Mouse (Mus musculus) B cell, adult (primary cell): ENCODE measurements around the gene Syt9. TPM values are rescaled to one million over a fixed set of nuclear protein-coding genes. Genes with fewer than 3 reads are reported as not detected.

Experiments
- total RNA-seq: library from RNA; stranded (reverse); gene quantifications from 4 replicates; pipeline ENCODE4 v1.2.4, GENCODE M21; 2023; ENCODE audit not compliant: inconsistent age

Syt9 gene
- total RNA-seq: not detected in 4 replicates

DNA sequence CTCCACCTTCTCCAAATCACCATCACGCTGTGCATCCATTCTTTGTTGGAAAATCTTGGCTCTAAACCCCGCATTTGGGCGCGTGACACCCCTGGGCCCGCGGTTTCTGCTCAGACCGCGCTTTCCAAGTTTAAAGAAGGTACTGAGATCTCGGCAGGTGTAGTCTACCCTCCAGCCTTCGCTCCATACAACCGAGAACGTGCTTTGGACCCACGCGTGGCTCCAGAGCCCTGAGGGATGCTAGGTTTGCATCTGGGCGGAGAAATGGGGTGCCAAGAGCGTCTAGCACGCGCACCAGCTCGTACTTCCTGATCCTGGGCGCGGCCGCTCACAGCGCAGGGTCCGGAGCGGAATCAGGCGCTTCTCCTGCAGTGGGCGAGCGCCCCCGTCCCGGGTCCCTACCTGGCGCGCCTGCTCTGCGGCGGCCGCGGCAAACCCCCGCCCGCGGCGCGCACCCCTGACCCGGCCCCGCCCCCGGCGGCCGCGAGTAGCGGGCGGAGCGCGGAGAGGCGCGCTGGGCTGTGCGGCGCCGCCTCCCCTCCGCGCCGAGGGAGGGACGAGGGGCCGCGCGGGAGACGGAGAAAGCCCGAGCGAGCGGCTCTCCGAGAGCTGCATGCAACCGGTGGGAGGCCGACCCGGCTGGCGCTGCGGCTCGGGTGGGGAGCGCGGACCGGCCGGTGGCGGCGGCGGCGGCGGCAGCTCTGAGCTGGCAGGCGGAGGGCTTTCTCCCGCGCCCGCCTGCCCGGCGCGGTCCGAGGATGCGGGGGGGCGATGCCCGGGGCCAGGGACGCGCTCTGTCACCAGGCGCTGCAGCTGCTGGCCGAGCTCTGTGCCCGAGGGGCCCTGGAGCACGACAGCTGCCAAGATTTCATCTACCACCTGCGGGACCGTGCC, at the start of gene Syt9:
Gene Syt9 (plus strand): TSS at position 497 of the 894 bp plus-strand sequence.

DNA sequence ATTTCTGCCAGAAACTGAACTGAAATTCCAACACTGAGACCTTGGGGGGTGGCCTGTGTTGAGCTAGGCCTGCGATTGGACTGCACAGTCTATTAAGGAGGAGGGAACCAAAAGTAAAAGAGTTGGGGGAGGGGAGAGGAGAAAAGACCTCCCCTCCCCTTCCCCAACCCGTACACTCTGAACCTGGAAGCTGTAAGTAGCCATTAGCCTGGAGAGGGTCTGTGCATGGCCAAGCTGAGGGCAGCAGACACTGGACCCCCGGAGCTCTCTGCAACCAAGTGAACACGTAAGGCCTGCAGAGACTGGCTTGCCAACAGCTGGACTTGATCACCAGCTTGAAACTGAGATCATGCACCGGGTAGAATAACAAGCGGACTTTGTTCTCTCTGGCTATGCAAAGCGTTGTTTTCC, 196.7 kb downstream of the Syt9 start, which contains the start of gene Olfml1:
Gene Olfml1 (plus strand): TSS at position 186 of the 411 bp plus-strand sequence.

DNA sequence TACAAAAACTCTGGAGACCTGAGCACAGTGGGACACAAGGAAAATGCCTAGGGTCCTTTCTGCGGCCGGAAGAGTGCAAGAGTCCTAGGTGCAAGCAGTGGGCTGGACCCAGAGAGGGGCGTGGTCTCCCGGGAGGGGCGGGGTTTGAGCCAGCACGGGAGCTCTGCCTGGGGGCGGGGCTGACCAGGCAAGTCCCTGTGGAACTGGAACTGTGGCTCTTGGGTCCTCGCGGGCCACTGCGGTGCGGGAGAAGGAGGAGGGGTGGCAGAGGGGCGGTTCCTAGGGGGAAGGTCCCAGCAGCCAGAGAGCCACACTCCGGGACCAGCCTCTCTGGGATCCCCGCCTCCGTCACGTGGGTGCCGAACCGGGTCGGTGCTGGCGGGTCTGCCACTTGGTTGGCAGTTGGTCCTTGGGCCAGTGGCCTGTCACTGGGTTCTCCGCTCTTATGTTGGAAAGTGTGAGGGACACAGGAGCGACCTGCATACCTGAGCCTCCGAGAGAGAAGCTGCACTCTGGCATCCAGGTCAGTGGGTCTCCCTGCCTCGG, 224.4 kb downstream of the Syt9 start, which contains the start of gene Ppfibp2:
Gene Ppfibp2 (plus strand): TSS at position 351 of the 546 bp plus-strand sequence.

Other genes starting within 250 kb of the Syt9 start
- gene Olfr715, start 239.6 kb upstream of the Syt9 start, total RNA-seq: not detected in 4 replicates
- gene Olfr716, start 232.4 kb upstream of the Syt9 start, total RNA-seq: not detected in 4 replicates
- not detected in 4 replicates for gene Nlrp14, start 203.7 kb upstream of the Syt9 start, total RNA-seq
- not detected in 4 replicates for gene Rbmxl2, start 161.3 kb upstream of the Syt9 start, total RNA-seq
- gene Olfml1, start 196.7 kb downstream of the Syt9 start, total RNA-seq: not detected in 4 replicates
- 14.3 to 18.7 TPM (median 16.1 TPM) in 4 replicates for gene Ppfibp2, start 224.5 kb downstream of the Syt9 start, total RNA-seq